Mouse (Mus musculus) midbrain, embryonic 11.5 days (tissue): Measurements from ENCODE around the gene Ces1h. TPM values are rescaled to one million over a fixed set of nuclear protein-coding genes. Genes with fewer than 3 reads are reported as not detected.

Experiments used
- ATAC-seq: fragments of 200-750 bp; cut with Nextera tagmentation; 2 replicates; pipeline ENCODE4 v1.8.0; 2017; ENCODE audit warnings: moderate TSS enrichment, moderate library complexity; ENCODE audit not compliant: low FRiP score
- DNase-seq: peaks from one replicate; pipeline ENCODE4 v3.0.0; 2015; ENCODE audit warnings: low spot score; ENCODE audit errors: missing footprints
- H3K27ac ChIP-seq: fragments of 300-500 bp; sonication (generic); 2 replicates; pipeline ENCODE4 v1.5.1; 2014; ENCODE audit warnings: low read depth, low read length
- H3K27me3 ChIP-seq: fragments of 300-500 bp; sonication (generic); 2 replicates; pipeline ENCODE4 v1.6.1; 2014; ENCODE audit warnings: mild to moderate bottlenecking, low read length, moderate library complexity, mixed read lengths; ENCODE audit not compliant: control insufficient read depth, insufficient read depth
- H3K36me3 ChIP-seq: fragments of 300-500 bp; sonication (generic); 2 replicates; pipeline ENCODE4 v1.6.1; 2014; ENCODE audit warnings: mild to moderate bottlenecking, low read length, moderate library complexity, mixed read lengths; ENCODE audit not compliant: control insufficient read depth, insufficient read depth
- H3K4me1 ChIP-seq: fragments of 300-500 bp; sonication (generic); 2 replicates; pipeline ENCODE4 v1.6.1; 2014; ENCODE audit warnings: low read length; ENCODE audit not compliant: control insufficient read depth, insufficient read depth
- H3K4me2 ChIP-seq: fragments of 300-500 bp; sonication (generic); 2 replicates; pipeline ENCODE4 v1.6.1; 2014; ENCODE audit warnings: mild to moderate bottlenecking, moderate library complexity
- H3K4me3 ChIP-seq: fragments of 300-500 bp; sonication (generic); 2 replicates; pipeline ENCODE4 v1.5.1; 2014; ENCODE audit warnings: low read depth, low read length
- H3K9ac ChIP-seq: fragments of 300-500 bp; sonication (generic); 2 replicates; pipeline ENCODE4 v1.6.1; 2014; ENCODE audit warnings: low read length
- H3K9me3 ChIP-seq: fragments of 300-500 bp; sonication (generic); 2 replicates; pipeline ENCODE4 v1.6.1; 2016; ENCODE audit warnings: low read length; ENCODE audit not compliant: control insufficient read depth
- WGBS: fragments of 180-500 bp; shearing (Covaris S2); extraction: QIAGEN DNeasy Blood & Tissue Kit; methylation state at CpG from one replicate; pipeline ENCODE4 v1.1.7; 2014; 5-methylcytosine and 5-hydroxymethylcytosine counted together
- polyA plus RNA-seq: library from polyadenylated mRNA; unstranded; fragments of >200 nt; fragmentation: Nextera tagmentation; extraction: Ambion mirVana; gene quantifications from 2 replicates; pipeline ENCODE4 v1.2.1, GENCODE M21; 2014

The Ces1h gene
- polyA plus RNA-seq, 1 experiment from 2014 or later, result 0.10 TPM

DNA sequence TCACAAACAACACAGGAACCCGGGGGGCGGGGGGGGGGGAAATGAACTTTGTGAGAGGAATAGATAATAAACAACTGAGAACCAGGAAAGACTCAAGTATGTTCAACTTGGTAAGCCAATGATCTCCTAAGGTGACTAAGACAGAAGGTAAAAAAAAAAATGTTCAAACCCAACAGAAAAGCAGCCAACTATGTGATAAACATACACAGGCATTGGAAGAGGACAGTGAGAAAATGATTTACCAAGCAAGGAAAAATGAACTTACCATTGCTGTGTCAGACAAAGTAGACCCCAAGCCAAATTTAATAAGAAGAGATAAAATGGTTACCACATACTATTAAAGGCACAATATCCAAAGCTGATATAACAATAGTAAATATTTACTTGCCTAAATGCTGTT lies 40.0 kb downstream of the Ces1h start:
- H3K36me3 ChIP-seq, result no peaks in the 10 kb centered on the region
- WGBS, result 86% methylated on average over 2 of the region's 2 CpGs
- DNase-seq (no peak), ATAC-seq (no peak)
- no peak overlapping the region for H3K4me3 ChIP-seq
- no peaks in the 10 kb centered on the region for H3K9me3 ChIP-seq
- H3K4me1 ChIP-seq, result no peaks in the 10 kb centered on the region
- no peak overlapping the region for H3K9ac ChIP-seq
- no peaks in the 10 kb centered on the region for H3K27me3 ChIP-seq
- no peak overlapping the region for H3K4me2 ChIP-seq
- no peak overlapping the region for H3K27ac ChIP-seq

DNA sequence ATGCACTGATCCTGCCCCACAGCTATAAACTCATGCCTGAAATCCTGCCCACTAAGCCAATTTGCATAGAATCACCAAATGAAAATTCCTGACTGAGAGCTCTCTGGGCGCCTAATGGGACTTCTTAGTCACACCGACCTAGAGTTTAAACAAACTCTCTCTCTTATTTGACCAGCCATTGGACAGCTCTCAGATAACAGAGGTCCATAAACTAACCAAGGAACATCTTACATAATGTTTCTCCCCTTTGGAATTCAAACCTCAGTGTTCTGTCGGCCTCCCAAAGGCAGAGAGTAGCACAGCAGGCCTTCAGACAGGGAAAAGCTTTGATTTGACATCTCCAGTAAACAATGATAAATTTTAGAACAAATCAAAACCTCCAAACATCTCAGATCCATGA lies 42.3 kb downstream of the Ces1h start, which contains the start of gene Ces1g:
Gene Ces1g (minus strand): TSS at position 102 of the 400 bp plus-strand sequence.
- Histone ChIP-seq H3K36me3 (no peaks in the 10 kb centered on the region), H3K27ac (no peak within 1 kb of the TSS), H3K4me2 (no peak within 1 kb of the TSS), H3K27me3 (no peaks in the 10 kb centered on the region), H3K9me3 (no peaks in the 10 kb centered on the region), H3K4me1 (no peaks in the 10 kb centered on the region), H3K4me3 (no peak within 1 kb of the TSS), H3K9ac (no peak within 1 kb of the TSS)
- 66% methylated on average over 3 of the region's 3 CpGs for WGBS
- ATAC-seq, result no peak
- no peak for DNase-seq

DNA sequence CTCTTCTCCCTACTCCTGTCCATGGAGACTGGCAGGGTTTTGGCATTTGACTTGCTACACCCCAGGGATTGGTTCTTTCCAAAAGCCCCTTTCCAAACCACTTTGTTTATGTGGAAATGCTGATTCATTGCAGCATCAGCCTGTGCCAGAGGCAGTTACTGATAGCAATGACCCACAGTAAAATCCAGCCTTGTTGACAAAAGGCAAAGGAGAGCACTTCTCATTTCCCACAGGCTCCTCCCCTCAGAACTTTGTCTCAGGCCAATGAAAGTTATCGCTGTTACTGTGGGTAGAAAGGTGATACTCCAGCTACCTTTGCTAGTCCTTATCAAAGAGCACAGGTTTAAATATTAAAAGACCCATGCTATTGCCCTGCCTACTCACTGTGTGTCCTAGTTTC lies 46.8 kb downstream of the Ces1h start:
- Histone ChIP-seq H3K27me3 (no peaks in the 10 kb centered on the region), H3K9me3 (no peaks in the 10 kb centered on the region), H3K4me2 (no peak overlapping the region), H3K4me3 (no peak overlapping the region), H3K36me3 (no peaks in the 10 kb centered on the region), H3K27ac (no peak overlapping the region), H3K4me1 (no peaks in the 10 kb centered on the region), H3K9ac (no peak overlapping the region)
- DNase-seq, result no peak
- ATAC-seq, result no peak
- WGBS, result 81% methylated on average over 1 of the region's 1 CpGs

DNA sequence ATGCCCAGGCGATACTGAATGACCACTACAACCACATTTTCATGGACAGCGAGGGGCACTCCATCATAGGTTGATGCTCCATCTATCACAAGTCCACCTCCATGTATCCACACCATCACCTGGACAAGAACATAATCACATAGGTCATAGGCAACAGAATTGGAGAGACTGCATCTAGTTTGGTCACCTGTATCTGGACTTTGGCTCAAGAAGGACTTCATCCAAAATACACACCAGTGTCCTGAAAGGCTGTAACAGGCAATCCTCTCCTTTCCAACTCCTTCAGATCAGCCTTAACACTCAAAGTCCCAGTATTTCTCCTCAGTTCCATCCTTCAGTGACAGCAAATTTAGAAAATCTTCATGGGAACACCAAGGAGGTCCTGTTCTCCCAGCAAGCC lies 48.4 kb downstream of the Ces1h start:
- Histone ChIP-seq H3K27ac (no peak overlapping the region), H3K4me2 (no peak overlapping the region), H3K9me3 (no peaks in the 10 kb centered on the region), H3K4me1 (no peaks in the 10 kb centered on the region), H3K36me3 (no peaks in the 10 kb centered on the region), H3K27me3 (no peaks in the 10 kb centered on the region), H3K4me3 (no peak overlapping the region), H3K9ac (no peak overlapping the region)
- ATAC-seq (no peak), DNase-seq (no peak)
- 95% methylated on average over 2 of the region's 2 CpGs for WGBS

DNA sequence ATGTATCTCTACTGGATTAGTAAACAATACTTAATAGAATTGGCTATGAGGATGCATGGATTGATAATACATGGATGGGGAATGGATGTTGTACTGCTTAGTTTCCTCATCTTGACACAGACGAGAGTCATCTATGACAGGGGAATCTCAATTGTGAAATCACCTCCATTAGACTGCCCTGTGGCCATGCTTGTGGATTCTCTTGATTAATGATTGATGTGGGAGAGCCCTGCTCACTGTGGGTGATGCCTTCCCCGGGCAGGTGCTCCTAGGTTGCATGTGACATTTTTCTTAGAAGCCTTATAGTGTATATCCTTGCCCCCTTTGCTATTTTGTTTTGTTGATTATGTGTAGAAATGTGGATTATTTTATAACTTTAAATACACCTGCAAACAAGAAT lies 54.4 kb downstream of the Ces1h start:
- ATAC-seq (no peak), DNase-seq (no peak)
- no peaks in the 10 kb centered on the region for H3K4me1 ChIP-seq
- H3K36me3 ChIP-seq, result no peaks in the 10 kb centered on the region
- no peaks in the 10 kb centered on the region for H3K9me3 ChIP-seq
- no peak overlapping the region for H3K4me2 ChIP-seq
- no peak overlapping the region for H3K4me3 ChIP-seq
- H3K27me3 ChIP-seq, result no peaks in the 10 kb centered on the region
- 77% methylated on average over 2 of the region's 2 CpGs for WGBS
- H3K9ac ChIP-seq, result no peak overlapping the region
- no peak overlapping the region for H3K27ac ChIP-seq

DNA sequence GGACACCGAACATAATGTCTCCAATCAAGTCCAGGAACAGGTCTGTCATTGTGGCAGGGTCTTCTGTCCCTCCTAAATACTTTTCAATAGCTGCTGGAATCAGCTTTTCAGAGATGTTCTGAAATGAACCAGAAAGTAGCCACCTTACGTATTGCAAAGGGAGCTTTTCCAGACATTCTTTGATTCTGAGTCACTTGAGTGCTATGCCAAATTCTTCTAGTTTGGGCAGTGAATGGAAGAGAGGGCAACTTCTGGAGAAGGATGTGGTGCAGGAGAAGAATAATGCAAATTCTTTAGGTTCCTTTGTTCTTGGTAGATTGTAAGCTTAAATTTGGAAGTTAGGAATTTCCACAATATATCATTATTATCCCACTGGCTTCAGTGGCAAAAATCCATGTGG lies 62.5 kb downstream of the Ces1h start:
- no peaks in the 10 kb centered on the region for H3K27me3 ChIP-seq
- no peaks in the 10 kb centered on the region for H3K4me1 ChIP-seq
- 90% methylated on average over 2 of the region's 2 CpGs for WGBS
- H3K36me3 ChIP-seq, result no peaks in the 10 kb centered on the region
- H3K27ac ChIP-seq, result no peak overlapping the region
- no peak overlapping the region for H3K9ac ChIP-seq
- no peaks in the 10 kb centered on the region for H3K9me3 ChIP-seq
- DNase-seq (no peak), ATAC-seq (no peak)
- H3K4me2 ChIP-seq, result no peak overlapping the region
- H3K4me3 ChIP-seq, result no peak overlapping the region

DNA sequence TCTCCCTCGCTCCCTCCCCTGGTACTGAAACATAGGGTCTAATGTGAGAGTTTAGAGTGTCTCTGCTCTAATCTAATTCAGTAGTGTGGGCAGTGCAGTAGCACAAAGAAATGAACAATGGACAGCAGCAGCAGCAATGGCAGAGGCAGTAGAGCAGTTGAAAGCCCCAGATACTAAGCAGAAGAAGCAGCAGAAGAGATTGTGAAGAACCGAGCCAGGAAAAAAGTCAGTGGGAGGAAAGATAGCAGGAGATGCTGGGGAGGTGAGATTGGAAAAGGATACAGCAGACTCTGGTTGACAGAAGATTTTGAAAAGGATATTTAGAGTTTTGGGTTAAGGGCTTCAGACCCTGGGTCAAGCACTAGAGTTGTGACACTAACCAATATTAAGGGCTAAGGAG lies 64.0 kb downstream of the Ces1h start:
- DNase-seq, result no peak
- 79% methylated on average over 2 of the region's 2 CpGs for WGBS
- Histone ChIP-seq H3K4me1 (no peaks in the 10 kb centered on the region), H3K4me3 (no peak overlapping the region), H3K9ac (no peak overlapping the region), H3K4me2 (no peak overlapping the region), H3K27me3 (no peaks in the 10 kb centered on the region), H3K36me3 (no peaks in the 10 kb centered on the region), H3K9me3 (no peaks in the 10 kb centered on the region), H3K27ac (no peak overlapping the region)
- ATAC-seq, result no peak

Other genes with a start within 250 kb of the Ces1h start
- not detected in 2 replicates for gene Ces1c, start 248.4 kb downstream of the Ces1h start, polyA plus RNA-seq
- gene Ces1d, start 181.9 kb downstream of the Ces1h start, polyA plus RNA-seq, result 0.32 TPM in 1 of 2 replicates, not detected in the other
- not detected in 2 replicates for gene Ces1e, start 150.1 kb downstream of the Ces1h start, polyA plus RNA-seq
- gene Ces1f, start 100.0 kb downstream of the Ces1h start, polyA plus RNA-seq, result not detected in 2 replicates
- gene Ces1g, start 42.4 kb downstream of the Ces1h start, polyA plus RNA-seq, result not detected in 2 replicates
- gene Ces5a, start 156.1 kb upstream of the Ces1h start, polyA plus RNA-seq, result not detected in 2 replicates